Mouse (Mus musculus) CH12.LX (cell line): ENCODE results near the gene Zfp982.

Experiments used
- CHD2 ChIP-seq: IDR thresholded peaks from 2 replicates; pipeline ENCODE4 v1.6.1; 2011; ENCODE audit warnings: low read length, improper control_type of control experiment
- CTCF ChIP-seq, 2 experiments: IDR thresholded peaks in 1 of 2; conservative IDR thresholded peaks in 1 of 2; 2 replicates each; pipeline ENCODE4 v1.5.1; 2011 to 2012; ENCODE audit warnings: low read depth in 2 of 2, low read length in 2 of 2, improper control_type of control experiment in 1 of 2, inconsistent platforms in 1 of 2, mild to moderate bottlenecking in 1 of 2, moderate library complexity in 1 of 2
- EP300 ChIP-seq: IDR thresholded peaks from 2 replicates; pipeline ENCODE4 v1.6.1; 2011; ENCODE audit warnings: low read length, improper control_type of control experiment
- KAT2A ChIP-seq: IDR thresholded peaks from 2 replicates; pipeline ENCODE4 v1.6.1; 2012; ENCODE audit warnings: low read length, improper control_type of control experiment, inconsistent platforms; ENCODE audit not compliant: insufficient replicate concordance
- MAX ChIP-seq: IDR thresholded peaks from 2 replicates; pipeline ENCODE4 v1.6.1; 2011; ENCODE audit warnings: low read length, improper control_type of control experiment
- MYC ChIP-seq: IDR thresholded peaks from 2 replicates; pipeline ENCODE4 v1.6.1; 2011; ENCODE audit warnings: low read depth, mild to moderate bottlenecking, improper control_type of control experiment, low read length
- TBP ChIP-seq: conservative IDR thresholded peaks from 2 replicates; pipeline ENCODE4 v1.6.1; 2011; ENCODE audit warnings: low read depth, low read length, improper control_type of control experiment
- UBTF ChIP-seq: IDR thresholded peaks from 2 replicates; pipeline ENCODE4 v1.6.1; 2012; ENCODE audit warnings: low read depth, mild to moderate bottlenecking, inconsistent platforms, low read length, improper control_type of control experiment, moderate library complexity
- USF1 ChIP-seq: IDR thresholded peaks from 2 replicates; pipeline ENCODE4 v1.6.1; 2014; ENCODE audit warnings: low read depth, mild to moderate bottlenecking, inconsistent platforms, low read length, improper control_type of control experiment
- ZC3H11A ChIP-seq: IDR thresholded peaks from 2 replicates; pipeline ENCODE4 v1.6.1; 2012; ENCODE audit warnings: low read depth, mild to moderate bottlenecking, inconsistent platforms, low read length, improper control_type of control experiment
- ZNF384 ChIP-seq: IDR thresholded peaks from 2 replicates; pipeline ENCODE4 v1.6.1; 2012; ENCODE audit warnings: low read depth, low read length, improper control_type of control experiment, inconsistent platforms

DNA sequence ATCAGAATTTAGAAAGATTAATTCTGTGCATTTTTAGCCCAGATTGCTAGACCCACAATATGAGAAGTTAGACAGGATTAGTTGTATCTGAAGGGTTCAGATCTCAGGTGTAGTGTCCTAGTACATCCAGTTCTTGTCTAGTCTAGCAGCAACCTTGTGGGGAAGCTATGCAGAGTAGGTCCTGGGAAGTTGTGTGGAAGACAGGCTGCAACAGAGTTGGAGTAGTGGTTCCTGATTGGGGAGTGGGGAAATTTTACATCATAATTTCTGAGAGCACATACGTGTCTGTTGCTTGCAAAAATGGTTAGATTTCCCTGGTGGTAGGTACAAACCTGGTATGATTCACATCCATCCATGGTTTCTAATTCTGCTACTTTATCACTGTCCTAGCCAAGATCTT lies 32.9 kb downstream of the Zfp982 start:
- no peak for TF ChIP-seq CTCF (conservative IDR thresholded peaks at IDR 0.05 in 1 of 2, IDR thresholded peaks at IDR 0.05 in 1 of 2; ENCODE audit: low read depth in 2 of 2, low read length in 2 of 2)
- no peak for TF ChIP-seq KAT2A
- no peak for TF ChIP-seq CHD2
- no peak for TF ChIP-seq ZC3H11A
- no peak for TF ChIP-seq USF1
- no peak for TF ChIP-seq TBP
- no peak for TF ChIP-seq UBTF
- no peak for TF ChIP-seq EP300
- TF ChIP-seq MAX = no peak
- TF ChIP-seq ZNF384 = no peak
- TF ChIP-seq MYC = no peak
